Mouse (Mus musculus): ENCODE data around the gene Igfl3.

Igfl3 gene

DNA sequence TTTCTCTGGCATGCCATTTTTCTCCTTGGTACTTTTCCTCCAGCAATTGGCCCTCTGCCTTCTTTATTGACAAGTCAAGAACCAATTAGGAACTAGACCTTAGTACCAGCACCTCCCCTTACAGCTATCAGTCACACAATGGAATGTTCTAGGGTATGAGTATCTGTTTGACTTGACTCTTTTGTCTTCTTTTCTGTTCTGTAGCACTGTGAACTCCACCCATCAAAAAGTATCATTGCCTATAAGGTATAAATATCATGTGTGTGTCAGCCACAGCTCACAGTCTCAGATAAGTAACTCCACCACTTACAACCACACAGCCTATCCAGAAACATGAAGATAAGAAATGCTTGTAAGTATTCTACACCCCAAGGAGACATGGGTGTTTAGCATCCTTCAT lies at the start of gene Igfl3:
Gene Igfl3, plus strand, starts transcription at position 301 of the 400 bp plus-strand sequence.
- no peak for DNase-seq (ENCODE audit: low read depth, low spot score)

DNA sequence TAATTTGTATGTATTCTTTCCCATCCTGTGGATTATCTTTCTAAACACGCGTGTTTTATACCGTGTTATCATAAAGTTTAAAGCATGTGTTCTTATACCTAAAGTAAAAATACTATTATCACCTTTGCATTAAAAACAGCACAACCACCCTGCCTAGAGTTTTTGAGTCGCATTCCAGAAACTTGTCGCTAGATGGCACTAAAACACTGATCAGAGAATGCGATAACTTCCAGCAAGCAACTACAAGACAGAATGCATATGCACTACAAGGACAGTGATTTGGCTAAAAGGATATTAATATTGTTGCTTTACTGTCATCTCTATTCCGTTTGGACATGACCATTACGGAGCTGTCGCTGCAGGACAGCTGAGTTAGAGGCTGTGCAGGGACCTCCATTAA lies 34.6 kb downstream of the Igfl3 start:
- DNase-seq (ENCODE audit: low read depth, low spot score), result no peak

DNA sequence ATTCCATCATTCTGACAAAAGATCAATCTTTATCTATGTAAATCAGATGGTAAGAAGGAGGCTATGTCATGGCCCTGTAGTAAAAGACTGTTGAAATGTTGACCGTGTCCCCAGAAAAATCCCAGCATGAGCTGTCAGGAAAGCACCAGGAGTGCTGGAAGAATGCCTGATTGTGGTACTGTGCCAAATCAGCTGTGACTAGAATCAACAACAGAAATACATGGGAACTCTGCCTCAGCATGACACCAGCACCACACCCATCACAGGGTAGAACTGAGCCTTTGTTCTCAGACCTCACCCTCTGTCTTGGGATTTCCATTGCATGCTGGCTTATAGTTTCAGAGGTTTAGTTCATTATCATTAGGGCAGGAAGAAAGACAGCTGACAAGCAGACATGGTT lies 38.4 kb downstream of the Igfl3 start:
- DNase-seq (ENCODE audit: low read depth, low spot score), result no peak
